Mouse (Mus musculus): ENCODE results near the gene Nup93. TPM values are rescaled to one million over a fixed set of nuclear protein-coding genes. Genes with fewer than 3 reads are reported as not detected.

The Nup93 gene
- total RNA-seq, 2 experiments from 2014 or later, result 48.7 to 51.4 TPM

DNA sequence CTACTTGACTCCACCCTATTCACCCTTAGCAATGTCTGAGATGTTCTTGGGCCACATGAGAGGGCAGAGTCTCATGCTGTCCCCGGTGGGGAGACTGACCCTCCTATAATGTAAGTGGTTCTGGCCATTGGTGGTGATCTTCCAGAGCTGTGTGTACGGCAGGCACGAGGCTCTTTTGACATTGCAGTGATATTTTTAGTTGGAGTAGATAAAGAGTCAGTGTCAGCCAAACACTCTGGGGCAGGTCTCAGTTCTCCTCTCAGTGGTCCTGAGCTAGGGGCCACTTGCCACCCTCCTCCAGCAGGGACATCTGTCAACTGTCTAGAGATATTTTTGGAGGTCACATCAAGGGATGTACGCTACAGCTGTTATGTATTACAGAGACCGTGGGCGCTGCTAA is 142.9 kb downstream of the Nup93 start:
- no peak overlapping the region for H3K4me3 ChIP-seq
- no peak overlapping the region for H3K27ac ChIP-seq
- no peak for DNase-seq (ENCODE audit: extremely low spot score in 1 of 2, low spot score in 2 of 2)
- TF ChIP-seq CTCF (IDR thresholded peaks at IDR 0.05), result no peak
- intact Hi-C loops (cut with DNase I), result no loop called here

GRCm38 (mm10) chr8:94358541-94358940 is 144.2 kb downstream of the Nup93 start:
- Histone ChIP-seq H3K27ac (no peak overlapping the region), H3K4me3 (no peak overlapping the region)
- intact Hi-C loops (cut with DNase I), result no loop called here
- peak; percentile 34 to 41 for DNase-seq (ENCODE audit: extremely low spot score in 1 of 2, low spot score in 2 of 2)
- no peak for TF ChIP-seq CTCF (IDR thresholded peaks at IDR 0.05)

GRCm38 (mm10) chr8:94361774-94362431 is 147.5 kb downstream of the Nup93 start:
- intact Hi-C loops (cut with DNase I), result no loop called here
- H3K27ac ChIP-seq, result no peak overlapping the region
- DNase-seq (ENCODE audit: extremely low spot score in 1 of 2, low spot score in 2 of 2), result no peak
- no peak for TF ChIP-seq CTCF (IDR thresholded peaks at IDR 0.05)
- no peak overlapping the region for H3K4me3 ChIP-seq

DNA sequence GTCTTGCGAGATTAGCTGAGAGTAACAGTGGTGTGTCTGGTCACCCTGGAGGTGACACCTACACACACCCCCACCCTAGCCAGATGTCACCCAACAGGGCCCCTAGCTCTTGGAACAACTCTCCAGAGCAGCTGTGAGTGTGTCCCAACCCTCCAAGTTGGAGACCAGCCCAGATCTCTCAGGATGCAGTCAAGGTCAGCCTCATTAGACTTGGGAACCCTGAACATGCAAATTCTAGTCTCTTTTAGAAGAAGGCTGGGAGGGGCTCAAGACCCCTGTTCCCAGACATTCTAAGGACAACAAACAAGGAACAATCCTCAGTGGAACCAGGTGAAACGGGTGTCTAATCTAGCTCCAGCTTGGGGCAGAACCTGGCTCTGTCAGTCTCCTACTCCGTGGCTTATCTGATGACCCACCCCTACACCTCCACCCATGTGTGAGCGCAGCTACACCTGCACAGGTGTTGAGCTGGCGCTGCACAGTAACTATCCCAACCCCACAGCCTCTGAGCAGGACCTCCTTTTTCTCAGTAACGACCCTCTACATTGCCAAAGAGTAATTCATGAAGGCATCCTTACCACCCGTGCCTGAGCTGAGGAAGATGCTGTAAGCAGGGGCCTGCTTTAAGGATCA is 148.4 kb downstream of the Nup93 start:
- Histone ChIP-seq H3K4me3 (no peak overlapping the region), H3K27ac (peak overlapping the region; percentile 71)
- TF ChIP-seq CTCF (IDR thresholded peaks at IDR 0.05), result no peak
- no peak for DNase-seq (ENCODE audit: extremely low spot score in 1 of 2, low spot score in 2 of 2)
- intact Hi-C loops (cut with DNase I), result no loop called here

- intact Hi-C loops (cut with DNase I), result no loop called here
- H3K27ac ChIP-seq, result peak overlapping the region; percentile 71; the same call in 1 of the 2 replicates
- no peak overlapping the region for H3K4me3 ChIP-seq
- no peak for DNase-seq (ENCODE audit: extremely low spot score in 1 of 2, low spot score in 2 of 2)
- no peak for TF ChIP-seq CTCF (IDR thresholded peaks at IDR 0.05)
Observed at GRCm38 (mm10) chr8:94363288-94363688, 148.9 kb downstream of the Nup93 start.

GRCm38 (mm10) chr8:94363906-94364305 is 149.5 kb downstream of the Nup93 start:
- H3K4me3 ChIP-seq, result no peak overlapping the region
- no peak for TF ChIP-seq CTCF (IDR thresholded peaks at IDR 0.05)
- DNase-seq (ENCODE audit: extremely low spot score in 1 of 2, low spot score in 2 of 2), result no peak
- intact Hi-C loops (cut with DNase I), result no loop called here
- peak overlapping the region; percentile 56 for H3K27ac ChIP-seq

DNA sequence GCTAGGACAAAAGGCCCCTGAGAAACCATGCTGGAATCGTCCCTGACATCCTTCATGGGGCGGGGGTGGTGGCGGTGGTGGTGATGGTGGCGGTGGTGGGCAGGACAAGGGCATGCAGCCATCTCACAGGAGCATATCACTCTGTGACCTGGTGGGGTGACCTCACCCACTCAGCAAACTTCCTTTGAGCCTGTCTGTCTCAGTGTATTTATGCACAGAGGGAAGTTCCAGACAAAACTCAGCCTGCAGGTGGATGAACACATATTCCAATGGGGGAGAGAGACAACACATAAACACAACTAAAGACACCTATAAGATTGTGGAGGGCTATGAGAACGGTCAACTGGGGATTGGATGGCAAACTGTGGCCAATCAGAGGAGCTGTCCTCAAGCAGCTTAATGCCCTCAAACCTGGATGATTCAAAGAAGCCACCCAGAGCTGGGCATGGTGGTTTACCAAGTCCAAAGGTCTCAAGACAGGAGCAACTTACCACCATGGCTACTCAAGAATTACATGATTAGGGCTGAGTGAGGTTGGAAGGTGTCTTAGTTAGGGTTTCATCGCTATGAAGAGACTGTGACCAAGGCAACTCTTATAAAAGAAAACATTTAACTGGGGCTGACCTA is 150.4 kb downstream of the Nup93 start:
- no peak for TF ChIP-seq CTCF (IDR thresholded peaks at IDR 0.05)
- intact Hi-C loops (cut with DNase I), result no loop called here
- no peak overlapping the region for H3K27ac ChIP-seq
- H3K4me3 ChIP-seq, result no peak overlapping the region
- no peak for DNase-seq (ENCODE audit: extremely low spot score in 1 of 2, low spot score in 2 of 2)

- no peak for TF ChIP-seq CTCF (IDR thresholded peaks at IDR 0.05)
- intact Hi-C loops (cut with DNase I), result no loop called here
- DNase-seq (ENCODE audit: extremely low spot score in 1 of 2, low spot score in 2 of 2), result no peak
- Histone ChIP-seq H3K4me3 (no peak overlapping the region), H3K27ac (no peak overlapping the region)
Observed at GRCm38 (mm10) chr8:94365410-94365981, 151.1 kb downstream of the Nup93 start.

Small RNA genes lying within 50 kb of the gene (microRNA-seq; reads per million reads assigned to microRNA genes)
- 3,408 to 3,601 reads per million in 2 experiments for gene Mir138-2

Other genes with a start within 250 kb of the Nup93 start
- gene Amfr, start 201.7 kb upstream of the Nup93 start, total RNA-seq (2021), result 100 to 1,000 TPM; 114 to 118 TPM
- 10 to 100 TPM; 46.3 to 51.4 TPM for gene Nudt21, start 177.5 kb upstream of the Nup93 start, total RNA-seq (2021)
- 100 to 1,000 TPM in 1 of 2 experiments, 10 to 100 TPM in 1; 99.2 to 104 TPM for gene Ogfod1, start 177.4 kb upstream of the Nup93 start, total RNA-seq (2021)
- gene Bbs2, start 115.6 kb upstream of the Nup93 start, total RNA-seq (2021), result 10 to 100 TPM; 30.7 to 35.9 TPM
- not detected for gene Mt4, start 77.4 kb upstream of the Nup93 start, total RNA-seq (2021)
- 100 to 1,000 TPM; 848 to 875 TPM for gene Mt3, start 62.0 kb upstream of the Nup93 start, total RNA-seq (2021)
- 100 to 1,000 TPM; 384 to 423 TPM for gene Mt2, start 41.9 kb upstream of the Nup93 start, total RNA-seq (2021)
- 100 to 1,000 TPM; 490 to 507 TPM for gene Mt1, start 35.5 kb upstream of the Nup93 start, total RNA-seq (2021)
- gene Slc12a3, start 114.6 kb downstream of the Nup93 start, total RNA-seq (2021), result under 1 TPM; 0.29 to 0.68 TPM
- gene Herpud1, start 171.9 kb downstream of the Nup93 start, total RNA-seq (2021), result 10 to 100 TPM; 68.3 to 78.2 TPM
- gene Nlrc5, start 219.8 kb downstream of the Nup93 start, total RNA-seq (2021), result under 1 TPM; 0.51 to 0.59 TPM

All from left cerebral cortex, adult 2 months (tissue).